Mouse (Mus musculus): ENCODE data around the gene Synj1. TPM values are rescaled to one million over a fixed set of nuclear protein-coding genes. Genes with fewer than 3 reads are reported as not detected.

Gene Synj1
- polyA plus RNA-seq (2014; fragmentation: Illumina TruSeq; extraction: RNeasy Lipid Tissue Mini Kit (QIAGEN cat#74804); ENCODE audit: low read depth, low replicate concordance): 26.2 TPM

GRCm38 (mm10) chr16:91011021-91011683 is at the start of gene Synj1:
TSS of gene Synj1 (minus strand) at chr16:91011308.

GRCm38 (mm10) chr16:91044270-91045182 is 33.4 kb upstream of the Synj1 start, which contains the start of gene Paxbp1:
TSS of gene Paxbp1 (minus strand) at chr16:91044543.

DNA sequence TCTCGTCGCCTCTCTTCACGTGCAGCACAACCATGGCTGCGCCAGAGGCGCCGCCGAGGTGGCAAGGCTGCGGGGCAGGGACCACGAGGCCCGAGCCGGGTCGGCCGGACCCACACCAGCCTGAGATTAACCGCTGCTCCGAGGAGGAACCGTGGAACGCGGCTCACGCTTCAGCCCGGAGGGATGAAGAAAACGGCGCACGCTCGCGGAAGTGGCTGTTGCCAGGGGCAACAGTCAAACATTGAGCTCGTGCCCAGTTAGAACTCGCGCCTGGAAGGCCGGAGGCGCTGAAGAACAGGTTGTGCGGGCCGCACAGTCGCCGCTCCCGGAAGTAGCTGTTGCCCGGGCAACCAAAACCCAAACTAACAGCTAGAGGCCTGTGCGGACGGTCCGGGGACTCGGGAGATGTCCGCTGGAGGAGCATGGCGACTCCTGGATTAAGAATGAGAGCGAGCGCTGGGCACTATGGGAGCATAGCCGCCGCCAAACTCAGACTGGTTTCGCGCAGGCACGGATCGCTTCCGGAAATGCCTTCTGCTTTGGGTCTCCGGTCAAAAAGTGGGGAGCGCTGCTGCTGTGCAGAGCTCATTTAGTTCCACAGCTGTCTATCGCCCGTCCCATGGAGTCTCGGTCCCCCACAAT is 76.3 kb downstream of the Synj1 start, which contains the start of gene Cfap298:
Gene Cfap298, minus strand, starts transcription at position 428 of the 642 bp plus-strand sequence.

Other genes starting within 250 kb of the Synj1 start
- 6.7 TPM for gene Urb1, start 200.9 kb downstream of the Synj1 start, polyA plus RNA-seq (2014; fragmentation: Illumina TruSeq; extraction: RNeasy Lipid Tissue Mini Kit (QIAGEN cat#74804); ENCODE audit: low read depth, low replicate concordance)
- 5.6 TPM for gene Eva1c, start 184.6 kb downstream of the Synj1 start, polyA plus RNA-seq (2014; fragmentation: Illumina TruSeq; extraction: RNeasy Lipid Tissue Mini Kit (QIAGEN cat#74804); ENCODE audit: low read depth, low replicate concordance)
- 31.6 TPM for gene Cfap298, start 76.2 kb downstream of the Synj1 start, polyA plus RNA-seq (2014; fragmentation: Illumina TruSeq; extraction: RNeasy Lipid Tissue Mini Kit (QIAGEN cat#74804); ENCODE audit: low read depth, low replicate concordance)
- gene Paxbp1, start 33.2 kb upstream of the Synj1 start, polyA plus RNA-seq (2014; fragmentation: Illumina TruSeq; extraction: RNeasy Lipid Tissue Mini Kit (QIAGEN cat#74804); ENCODE audit: low read depth, low replicate concordance): 50.3 TPM
- 6.6 TPM for gene 4932438H23Rik, start 83.8 kb upstream of the Synj1 start, polyA plus RNA-seq (2014; fragmentation: Illumina TruSeq; extraction: RNeasy Lipid Tissue Mini Kit (QIAGEN cat#74804); ENCODE audit: low read depth, low replicate concordance)
- not detected for gene Olig2, start 214.1 kb upstream of the Synj1 start, polyA plus RNA-seq (2014; fragmentation: Illumina TruSeq; extraction: RNeasy Lipid Tissue Mini Kit (QIAGEN cat#74804); ENCODE audit: low read depth, low replicate concordance)

Data from adipose tissue, adult 10 weeks (tissue).